Mouse (Mus musculus) cortical plate, adult 2 months (tissue): Measurements from ENCODE around the gene Cabin1. TPM values are rescaled to one million over a fixed set of nuclear protein-coding genes. Genes with fewer than 3 reads are reported as not detected.

Experiments
- H3K27ac ChIP-seq: fragments of 200-500 bp; 2 replicates; pipeline ENCODE4 v1.5.1; 2012; ENCODE audit warnings: low read length, control low read depth, inconsistent platforms; ENCODE audit not compliant: insufficient read depth
- H3K4me1 ChIP-seq: fragments of 200-500 bp; 2 replicates; pipeline ENCODE4 v1.6.1; 2011; ENCODE audit warnings: low read length; ENCODE audit not compliant: control insufficient read depth, insufficient read depth
- H3K4me3 ChIP-seq: fragments of 200-500 bp; 2 replicates; pipeline ENCODE4 v1.5.1; 2011; ENCODE audit warnings: mild to moderate bottlenecking, low read length, control low read depth; ENCODE audit not compliant: insufficient read depth
- CTCF ChIP-seq: fragments of 200-500 bp; IDR thresholded peaks from 2 replicates; pipeline ENCODE4 v1.5.1; 2011; ENCODE audit warnings: mild to moderate bottlenecking, control low read depth, low read length; ENCODE audit not compliant: insufficient read depth; ENCODE audit errors: extremely low read depth
- POLR2A ChIP-seq: fragments of 200-500 bp; IDR thresholded peaks from 2 replicates; pipeline ENCODE4 v1.6.1; 2011; ENCODE audit warnings: mild to moderate bottlenecking, low read length, control low read depth; ENCODE audit not compliant: insufficient read depth; ENCODE audit errors: extremely low read depth
- polyA plus RNA-seq: library from polyadenylated mRNA; depleted of rRNA; stranded (reverse); fragments of >200 nt; gene quantifications from 2 replicates; pipeline ENCODE4 v1.2.3, GENCODE M21; 2012

Gene Cabin1
- polyA plus RNA-seq, 1 experiment = 57.8 TPM

DNA sequence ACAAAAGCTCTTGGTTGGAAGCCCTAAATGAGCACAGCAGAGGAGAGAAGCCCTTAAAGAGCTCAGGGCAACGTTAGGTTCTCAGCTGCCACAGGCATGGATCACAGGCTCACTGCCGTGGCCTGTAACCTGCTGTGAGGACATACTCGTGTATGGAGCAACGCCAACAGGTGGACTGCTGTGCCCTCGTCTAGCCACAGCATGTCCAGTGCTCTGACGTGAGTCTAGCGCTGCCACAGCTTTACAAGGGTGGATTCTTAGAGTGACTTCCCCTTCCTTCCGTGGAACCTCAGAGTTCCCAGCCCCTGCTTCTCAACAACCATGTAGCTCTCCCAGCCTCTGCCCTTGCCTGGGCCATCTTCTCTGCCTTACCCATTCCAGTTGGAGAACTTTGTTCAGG lies 88.5 kb downstream of the Cabin1 start:
- TF ChIP-seq CTCF (no peak), POLR2A (no peak)
- H3K4me1 ChIP-seq = peaks cover 17% of the 10 kb centered on the region
- H3K4me3 ChIP-seq = no peak overlapping the region
- H3K27ac ChIP-seq = no peak overlapping the region

DNA sequence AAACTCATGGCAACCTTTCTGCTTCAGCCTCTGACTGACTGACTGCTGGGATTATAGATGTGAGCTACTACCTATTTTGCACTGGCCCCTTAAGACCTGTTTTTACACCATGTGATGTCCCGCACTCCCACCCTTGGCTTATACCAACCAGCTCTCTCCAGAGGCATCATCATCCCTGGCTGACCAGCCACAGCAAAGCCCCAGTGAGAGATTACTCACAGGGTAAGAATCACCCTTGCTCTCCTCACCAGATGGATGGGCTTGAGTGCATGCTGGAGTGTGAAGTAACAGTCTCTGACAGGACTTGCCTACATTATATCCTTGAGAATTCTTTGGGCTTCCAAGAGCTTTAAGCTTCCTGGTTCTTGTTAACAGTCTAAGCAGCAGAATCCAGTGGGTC lies 94.2 kb downstream of the Cabin1 start:
- Histone ChIP-seq H3K27ac (no peak overlapping the region), H3K4me1 (0 out of 2 replicates have a peak, but pooled peaks cover 2% of the 10 kb centered on the region), H3K4me3 (no peak overlapping the region)
- no peak for TF ChIP-seq CTCF
- no peak for TF ChIP-seq POLR2A

DNA sequence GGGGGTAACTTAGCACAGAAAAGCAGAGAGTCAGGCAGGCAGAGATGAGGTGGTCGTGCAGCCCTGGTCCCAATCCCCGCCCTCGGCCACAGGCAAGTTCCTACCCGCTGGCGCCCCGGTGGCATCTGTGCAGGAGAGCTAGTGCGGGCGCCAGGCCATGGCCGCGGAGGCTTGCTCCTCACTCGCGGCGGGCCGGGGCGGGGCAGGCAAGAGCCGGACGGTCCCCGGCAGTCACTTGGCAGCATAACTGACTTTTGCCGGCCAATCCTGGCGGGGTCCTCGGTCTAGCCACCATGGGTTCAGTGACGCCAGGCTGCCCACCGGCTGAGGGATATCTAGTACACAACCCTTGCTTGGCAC lies 96.2 kb downstream of the Cabin1 start:
- Histone ChIP-seq H3K27ac (peak overlapping the region; percentile 86), H3K4me3 (peak overlapping the region; percentile 59)

DNA sequence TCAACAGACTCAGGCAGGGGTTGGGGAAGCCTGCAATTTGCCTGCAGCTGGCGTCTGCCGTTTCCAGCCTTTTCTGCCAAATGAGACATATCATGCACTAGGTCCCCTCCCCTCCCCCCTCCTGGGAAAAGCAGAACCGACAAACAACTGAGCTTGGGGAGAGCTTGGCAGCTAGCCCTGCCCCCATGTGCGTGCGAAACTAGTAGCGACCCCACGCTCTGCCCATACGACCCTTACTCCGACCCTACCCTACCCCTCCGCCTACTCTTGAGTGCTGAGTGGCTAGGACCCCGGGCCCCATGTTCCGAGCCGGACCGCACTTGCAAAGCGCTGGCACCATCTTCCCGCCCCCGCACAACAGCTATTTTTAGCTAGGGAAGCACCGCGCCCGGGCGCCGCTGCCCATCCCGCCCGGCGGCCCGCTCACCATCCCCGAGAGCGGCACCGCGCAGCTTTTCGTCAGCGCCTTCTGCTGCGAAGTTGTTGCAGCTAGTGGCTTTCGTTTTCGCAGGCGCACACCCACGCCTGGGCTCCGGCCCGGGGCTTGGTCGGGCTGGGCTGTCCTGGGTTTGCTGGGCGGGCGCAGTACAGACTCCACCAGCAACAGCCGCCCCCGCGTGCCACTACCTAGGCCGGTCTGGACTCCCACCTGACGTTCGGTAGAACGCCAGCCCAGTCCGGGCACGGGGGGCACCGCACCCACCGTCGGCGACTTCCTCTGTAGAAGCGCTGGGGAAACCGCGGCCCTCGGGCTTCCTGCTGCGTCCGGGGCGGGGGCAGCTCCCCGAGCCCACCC lies 96.8 kb downstream of the Cabin1 start:
- peak overlapping the region; percentile 86 for H3K27ac ChIP-seq
- H3K4me3 ChIP-seq = peak overlapping the region; percentile 59
- TF ChIP-seq CTCF (no peak), POLR2A (no peak; the same call in 1 of the 2 replicates)
- peaks cover 4% of the 10 kb centered on the region; the same call in 1 of the 2 replicates for H3K4me1 ChIP-seq

More for the DNA sequence above, 96.2 kb downstream of the Cabin1 start:
- 0 out of 2 replicates have a peak, but pooled peaks cover 2% of the 10 kb centered on the region for H3K4me1 ChIP-seq
- TF ChIP-seq CTCF (no peak), POLR2A (no peak)

DNA sequence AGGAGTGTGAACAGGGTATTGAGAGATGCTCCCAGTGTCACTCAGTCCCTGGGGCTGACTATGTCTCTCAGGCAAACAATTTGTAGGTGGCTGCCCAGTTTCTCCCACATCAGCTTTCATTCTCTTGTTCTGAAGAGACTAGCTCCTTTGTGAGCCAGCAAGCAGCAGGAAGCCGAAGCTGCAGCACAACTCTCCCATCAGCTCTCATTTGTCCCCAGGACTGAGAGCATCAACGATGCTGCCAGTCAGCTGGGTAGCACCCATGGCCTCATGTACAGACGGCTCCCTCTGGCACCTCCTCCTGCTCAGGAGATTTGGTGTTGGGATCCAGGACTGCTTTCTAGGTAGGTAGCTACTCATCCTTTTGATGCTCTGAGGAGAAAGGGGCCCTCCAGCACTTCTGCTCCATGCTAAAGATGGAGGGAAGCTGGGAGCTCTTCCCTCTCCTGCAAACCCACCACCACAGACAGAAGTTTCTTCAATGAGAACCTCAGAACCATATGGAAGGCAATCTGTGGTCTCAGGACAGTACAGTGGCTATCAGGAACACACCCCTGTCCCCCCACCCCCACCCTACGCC lies 97.6 kb downstream of the Cabin1 start:
- TF ChIP-seq POLR2A (peak; percentile 38; the same call in 1 of the 2 replicates), CTCF (no peak)
- H3K4me1 ChIP-seq = peaks cover 4% of the 10 kb centered on the region; the same call in 1 of the 2 replicates
- peak overlapping the region; percentile 86 for H3K27ac ChIP-seq
- peak overlapping the region; percentile 59 for H3K4me3 ChIP-seq

DNA sequence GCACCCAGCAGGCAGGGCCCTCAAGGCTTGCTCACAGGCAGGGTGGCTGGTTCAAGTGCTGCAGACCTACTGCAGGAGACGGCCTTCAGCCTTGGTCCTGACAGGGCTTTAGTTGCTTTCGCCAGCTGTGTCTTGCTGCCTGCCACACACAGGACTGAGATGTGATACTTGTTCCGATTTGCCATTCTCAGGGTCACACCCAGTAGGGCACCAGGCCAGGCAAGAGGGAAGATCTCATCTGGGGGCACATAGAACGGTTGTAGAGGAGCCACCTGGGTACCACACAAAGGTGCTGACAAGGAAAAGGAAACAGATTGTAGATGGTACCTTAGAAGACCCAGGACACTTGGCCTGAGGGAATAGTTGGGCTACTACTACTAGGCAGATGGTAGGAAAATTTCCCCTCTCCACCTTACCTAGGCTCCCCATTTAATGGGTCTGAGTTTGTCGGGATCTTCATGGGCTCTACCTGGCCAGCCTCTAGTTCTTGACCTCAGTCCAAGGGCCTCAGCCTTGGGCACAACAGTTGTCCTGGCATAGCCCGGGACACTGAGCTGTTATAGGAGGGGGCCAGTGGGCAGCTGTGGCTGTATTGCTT lies 99.4 kb downstream of the Cabin1 start:
- H3K27ac ChIP-seq = no peak overlapping the region
- peaks cover 7% of the 10 kb centered on the region; the same call in 1 of the 2 replicates for H3K4me1 ChIP-seq
- no peak overlapping the region for H3K4me3 ChIP-seq
- TF ChIP-seq CTCF (no peak), POLR2A (no peak)

DNA sequence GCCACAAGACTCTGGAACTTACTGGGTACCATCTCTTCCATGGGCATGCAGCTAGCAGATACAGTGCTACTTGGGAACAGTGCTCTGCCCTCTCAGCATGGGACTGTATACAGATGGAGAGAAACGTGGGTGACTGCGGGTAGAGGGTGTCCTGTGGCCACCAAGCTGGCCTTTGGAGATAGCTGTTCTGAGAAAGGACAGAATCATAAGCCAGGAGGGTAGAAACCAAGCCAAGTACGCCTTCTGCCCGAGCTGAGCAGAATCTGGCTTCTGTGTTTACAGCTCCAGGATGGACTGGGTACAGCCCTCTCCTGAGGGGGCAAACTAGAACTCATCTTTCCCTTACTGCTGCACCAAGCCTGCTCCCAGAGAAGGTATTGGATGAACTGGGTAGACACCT lies 101.6 kb downstream of the Cabin1 start:
- Histone ChIP-seq H3K4me1 (peaks cover 5% of the 10 kb centered on the region; the same call in 1 of the 2 replicates), H3K4me3 (no peak overlapping the region), H3K27ac (no peak overlapping the region)
- TF ChIP-seq CTCF (no peak), POLR2A (no peak)

DNA sequence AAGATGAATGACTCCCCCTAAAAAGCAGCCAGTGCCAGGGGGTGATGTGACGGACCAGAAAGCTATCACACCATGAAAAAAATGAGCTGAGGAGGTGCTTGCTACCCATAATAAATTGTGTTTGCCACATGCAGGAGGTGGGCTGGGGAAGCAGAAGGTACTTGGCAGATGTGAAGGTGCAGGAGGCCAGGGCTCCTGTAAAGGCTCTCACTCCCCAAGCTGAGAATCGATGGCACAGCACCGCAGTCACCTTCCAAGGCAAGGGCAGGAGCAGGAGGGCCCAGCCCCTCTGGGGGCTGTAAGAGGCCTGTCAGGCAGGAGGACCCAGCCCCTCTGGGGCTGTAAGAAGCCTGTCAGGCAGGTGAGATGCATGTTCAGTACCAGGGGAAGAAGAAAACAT lies 102.3 kb downstream of the Cabin1 start:
- TF ChIP-seq CTCF = no peak
- TF ChIP-seq POLR2A = no peak
- no peak overlapping the region for H3K4me3 ChIP-seq
- peaks cover 5% of the 10 kb centered on the region; the same call in 1 of the 2 replicates for H3K4me1 ChIP-seq
- no peak overlapping the region for H3K27ac ChIP-seq

DNA sequence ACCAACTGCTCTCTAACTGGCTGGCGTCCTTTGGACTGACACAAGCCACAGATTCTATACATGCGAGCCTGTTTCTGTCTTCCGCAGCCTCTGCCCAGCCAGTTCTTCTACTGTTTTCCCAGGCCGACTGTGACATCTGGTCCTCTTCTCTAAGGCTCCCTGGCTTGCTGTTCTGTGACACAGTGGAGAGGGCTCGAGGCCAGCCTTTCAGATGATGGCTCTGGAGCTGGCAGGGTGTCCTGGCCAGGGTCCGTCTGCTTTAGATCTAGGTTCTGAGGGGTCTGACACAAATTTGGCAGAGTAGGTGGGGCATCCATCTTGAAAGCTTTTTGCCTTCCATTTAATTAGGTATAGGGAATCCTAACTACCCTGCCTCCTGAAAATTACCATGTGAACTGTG lies 102.8 kb downstream of the Cabin1 start:
- Histone ChIP-seq H3K4me1 (peaks cover 5% of the 10 kb centered on the region; the same call in 1 of the 2 replicates), H3K27ac (no peak overlapping the region), H3K4me3 (no peak overlapping the region)
- TF ChIP-seq CTCF (no peak), POLR2A (no peak)
